Mouse (Mus musculus): ENCODE measurements around the gene Kcnh7.

GRCm38 (mm10) chr2:62983936-62984335 lies 200.2 kb downstream of the Kcnh7 start:
- TF ChIP-seq CTCF (IDR thresholded peaks at IDR 0.05; ENCODE audit: control insufficient read depth, insufficient read depth, low read length) (no peak), POLR2A (IDR thresholded peaks at IDR 0.05; ENCODE audit: borderline replicate concordance, control insufficient read depth, low read depth, low read length) (no peak)

All from bone marrow, adult 2 months (tissue).